Mouse (Mus musculus) thymus, adult 2 months (tissue): ENCODE results near the gene Stag1. TPM values are rescaled to one million over a fixed set of nuclear protein-coding genes. Genes with fewer than 3 reads are reported as not detected.
A peak's percentile ranks its signal among the peaks of the same experiment; 100 is the strongest.

Experiments
- DNase-seq: peaks from one replicate; pipeline ENCODE4 v3.0.0; 2021
- H3K27ac ChIP-seq: fragments of 200-500 bp; 2 replicates; pipeline ENCODE4 v1.5.1; 2012; ENCODE audit warnings: low read length, control low read depth; ENCODE audit not compliant: control insufficient read depth, insufficient read depth
- H3K27me3 ChIP-seq: fragments of 200-500 bp; 2 replicates; pipeline ENCODE4 v1.6.1; 2012; ENCODE audit warnings: mild to moderate bottlenecking, low read length, moderate library complexity, mixed read lengths; ENCODE audit not compliant: control insufficient read depth, insufficient read depth
- H3K36me3 ChIP-seq: fragments of 200-500 bp; 2 replicates; pipeline ENCODE4 v1.6.1; 2012; ENCODE audit warnings: mild to moderate bottlenecking, low read length, moderate library complexity; ENCODE audit not compliant: control insufficient read depth, insufficient read depth
- H3K4me1 ChIP-seq: fragments of 200-500 bp; replicated peaks from 2 replicates; pipeline ENCODE4 v1.6.1; 2012; ENCODE audit warnings: low read length; ENCODE audit not compliant: control insufficient read depth, insufficient read depth
- H3K4me3 ChIP-seq: fragments of 200-500 bp; 2 replicates; pipeline ENCODE4 v1.5.1; 2012; ENCODE audit warnings: mild to moderate bottlenecking, low read length, control low read depth, moderate library complexity; ENCODE audit not compliant: control insufficient read depth, insufficient read depth
- CTCF ChIP-seq: fragments of 200-500 bp; IDR thresholded peaks from 2 replicates; pipeline ENCODE4 v1.5.1; 2012; ENCODE audit warnings: mild to moderate bottlenecking, control low read depth, low read length, moderate library complexity, borderline replicate concordance; ENCODE audit not compliant: control insufficient read depth, poor library complexity, insufficient read depth; ENCODE audit errors: extremely low read depth
- POLR2A ChIP-seq: fragments of 200-500 bp; IDR thresholded peaks from 2 replicates; pipeline ENCODE4 v1.6.1; 2012; ENCODE audit warnings: mild to moderate bottlenecking, low read length, control low read depth, moderate library complexity; ENCODE audit not compliant: control insufficient read depth, poor library complexity, insufficient read depth; ENCODE audit errors: extremely low read depth
- WGBS: fragments of 180-500 bp; shearing (Covaris S2); methylation state at CpG from one replicate; pipeline ENCODE4 v1.1.7; 2018; 5-methylcytosine and 5-hydroxymethylcytosine counted together
- polyA plus RNA-seq: library from polyadenylated mRNA; depleted of rRNA; stranded (reverse); fragments of >200 nt; gene quantifications from 2 replicates; pipeline ENCODE4 v1.2.3, GENCODE M21; 2012

Stag1 gene
- polyA plus RNA-seq, 1 experiment = 7.9 TPM

GRCm38 (mm10) chr9:100640754-100641153, 43.2 kb downstream of the Stag1 start:
- TF ChIP-seq CTCF (no peak), POLR2A (no peak)
- Histone ChIP-seq H3K4me3 (no peak overlapping the region), H3K27me3 (no peaks in the 10 kb centered on the region), H3K4me1 (peaks cover 2% of the 10 kb centered on the region; the same call in 1 of the 2 replicates), H3K27ac (no peak overlapping the region), H3K36me3 (no peaks in the 10 kb centered on the region)
- DNase-seq = no peak
- 97% methylated on average over 2 of the region's 2 CpGs for WGBS

DNA sequence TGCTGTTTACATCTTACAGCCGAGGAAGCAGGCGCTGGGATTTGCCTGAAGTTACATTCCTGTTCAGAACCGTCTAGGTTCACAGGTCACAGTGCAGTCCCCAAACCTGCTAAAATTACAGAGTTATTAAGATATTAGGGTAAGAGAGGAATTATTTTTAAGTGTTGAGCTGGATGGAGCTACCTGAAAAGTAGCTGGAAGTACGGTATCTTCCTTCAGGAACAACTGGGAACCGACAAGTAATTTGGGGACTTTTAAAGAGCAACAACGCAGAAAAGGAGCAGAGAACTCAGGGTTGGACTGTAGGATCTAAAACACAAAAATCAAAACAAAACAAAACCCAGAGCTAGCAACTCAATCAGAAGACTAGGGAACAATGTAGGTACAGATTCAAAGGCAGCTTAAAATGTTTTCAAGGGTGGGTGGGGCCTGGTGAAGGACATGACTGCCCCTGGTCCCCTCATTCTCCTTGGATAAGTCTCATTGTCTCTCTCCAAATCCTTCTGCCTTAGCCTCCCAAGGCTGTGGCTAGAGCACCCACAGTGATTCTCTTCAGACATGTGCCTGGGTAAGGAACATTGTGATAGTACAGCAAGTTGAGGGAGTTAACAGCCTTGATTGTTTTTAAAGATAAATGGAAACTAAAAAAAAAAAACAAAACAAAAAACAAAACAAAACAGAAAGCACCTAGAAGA, 43.9 kb downstream of the Stag1 start:
- 96% methylated on average over 6 of the region's 6 CpGs for WGBS
- H3K27me3 ChIP-seq = no peaks in the 10 kb centered on the region
- TF ChIP-seq POLR2A (no peak), CTCF (no peak)
- no peak for DNase-seq
- H3K4me3 ChIP-seq = no peak overlapping the region
- peaks cover 2% of the 10 kb centered on the region; the same call in 1 of the 2 replicates for H3K4me1 ChIP-seq
- H3K36me3 ChIP-seq = no peaks in the 10 kb centered on the region
- no peak overlapping the region for H3K27ac ChIP-seq

DNA sequence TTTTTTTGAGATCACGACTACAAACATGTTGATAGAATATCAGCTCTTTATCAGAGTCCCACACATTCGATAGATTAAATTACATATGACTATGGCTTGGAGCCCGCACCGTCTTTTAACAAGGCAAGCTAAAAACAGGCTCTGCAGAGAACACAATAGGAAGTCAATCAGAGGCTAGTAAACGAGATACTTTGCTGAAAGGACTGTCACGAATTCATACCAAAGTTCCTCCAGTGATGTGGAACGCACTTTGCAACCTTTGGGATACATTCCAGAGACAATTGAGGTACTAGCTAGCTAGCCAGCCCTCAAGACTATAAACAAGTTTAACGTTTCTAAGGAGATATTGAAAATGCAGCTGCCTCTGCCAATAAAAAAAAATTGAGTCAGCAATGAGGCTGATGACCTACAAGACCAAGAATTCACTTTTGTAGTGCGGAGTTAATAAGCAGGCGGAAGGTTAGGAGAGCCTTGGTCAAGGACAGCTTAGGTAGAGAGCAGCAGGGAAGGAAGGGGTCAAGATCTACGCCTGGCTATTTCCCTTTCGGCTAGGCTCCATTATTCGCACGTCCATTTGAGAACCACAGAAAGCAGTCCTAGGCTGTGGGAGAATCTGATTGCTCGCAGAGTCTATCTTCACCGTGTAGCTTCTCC, 44.7 kb downstream of the Stag1 start:
- Histone ChIP-seq H3K4me3 (peak overlapping the region; percentile 72), H3K36me3 (no peaks in the 10 kb centered on the region), H3K4me1 (peaks cover 2% of the 10 kb centered on the region; the same call in 1 of the 2 replicates), H3K27ac (peak overlapping the region; percentile 82), H3K27me3 (no peaks in the 10 kb centered on the region)
- no peak for TF ChIP-seq CTCF
- TF ChIP-seq POLR2A = no peak
- 2% methylated on average over 16 of the region's 16 CpGs for WGBS
- peak; percentile 11 for DNase-seq

GRCm38 (mm10) chr9:100642840-100643697, 45.5 kb downstream of the Stag1 start:
- H3K36me3 ChIP-seq = no peaks in the 10 kb centered on the region
- peaks cover 2% of the 10 kb centered on the region; the same call in 1 of the 2 replicates for H3K4me1 ChIP-seq
- TF ChIP-seq CTCF (peak; percentile 96), POLR2A (peak; percentile 56)
- under 1% methylated on average over 97 of the region's 97 CpGs for WGBS
- H3K27ac ChIP-seq = peak overlapping the region; percentile 82
- peak overlapping the region; percentile 72 for H3K4me3 ChIP-seq
- peak; percentile 99 for DNase-seq
- no peaks in the 10 kb centered on the region for H3K27me3 ChIP-seq

DNA sequence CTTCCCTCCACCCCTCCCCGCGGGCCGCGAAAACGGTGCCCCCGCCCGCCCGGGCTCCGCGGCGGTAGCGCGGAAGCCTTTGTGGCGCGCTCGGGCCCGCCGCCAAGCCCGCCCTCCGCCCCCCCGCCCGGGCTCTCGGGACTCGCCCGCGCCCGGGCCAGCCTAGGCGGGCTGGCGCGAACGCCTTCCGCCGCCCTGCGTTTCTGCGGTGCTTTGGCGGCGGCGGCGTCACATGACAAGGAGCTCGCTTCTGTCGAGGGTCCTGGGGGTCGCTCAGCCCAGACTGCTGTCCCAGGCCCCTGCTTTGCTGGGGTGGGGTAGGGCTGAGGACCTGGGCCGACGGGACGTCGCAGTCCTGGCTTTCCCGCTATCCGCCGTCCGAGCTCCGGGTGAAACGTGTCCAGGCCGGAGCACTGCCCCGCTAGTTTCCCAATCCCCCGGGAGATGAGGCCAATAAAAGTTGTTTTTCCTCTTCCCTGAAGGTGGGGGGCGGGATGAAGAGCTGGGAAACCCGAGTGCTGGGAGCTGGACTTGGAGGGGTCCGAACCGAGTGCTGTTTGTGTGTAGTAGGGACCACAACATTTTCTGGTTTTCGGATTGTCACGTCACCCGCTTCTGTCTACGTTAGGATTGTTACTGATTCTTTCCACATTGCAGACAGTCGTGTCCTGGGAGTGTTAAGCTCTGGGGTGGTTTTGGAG, 46.6 kb downstream of the Stag1 start:
- no peaks in the 10 kb centered on the region for H3K36me3 ChIP-seq
- H3K4me1 ChIP-seq = peaks cover 2% of the 10 kb centered on the region; the same call in 1 of the 2 replicates
- DNase-seq = peak; percentile 61
- TF ChIP-seq POLR2A = no peak
- 0 out of 2 replicates have a peak, but pooled peaks have one; percentile 47 for TF ChIP-seq CTCF
- WGBS = 2% methylated on average over 64 of the region's 64 CpGs
- H3K27me3 ChIP-seq = no peaks in the 10 kb centered on the region
- H3K27ac ChIP-seq = peak overlapping the region; percentile 41
- H3K4me3 ChIP-seq = peak overlapping the region; percentile 97
